Mouse (Mus musculus) neural tube, embryonic 15.5 days (tissue): ENCODE measurements around the gene Gzmm. TPM values are rescaled to one million over a fixed set of nuclear protein-coding genes. Genes with fewer than 3 reads are reported as not detected.

Experiments used
- ATAC-seq: fragments of 200-750 bp; cut with Nextera tagmentation; 2 replicates; pipeline ENCODE4 v1.8.0; 2017; ENCODE audit warnings: mild to moderate bottlenecking, moderate TSS enrichment, moderate library complexity; ENCODE audit not compliant: low FRiP score
- H3K27ac ChIP-seq: fragments of 300-500 bp; sonication (generic); replicated peaks from 2 replicates; pipeline ENCODE4 v1.5.1; 2015; ENCODE audit warnings: mild to moderate bottlenecking, inconsistent platforms
- H3K27me3 ChIP-seq: fragments of 300-500 bp; sonication (generic); replicated peaks from 2 replicates; pipeline ENCODE4 v1.6.1; 2015; ENCODE audit warnings: inconsistent platforms
- H3K36me3 ChIP-seq: fragments of 300-500 bp; sonication (generic); 2 replicates; pipeline ENCODE4 v1.6.1; 2015; ENCODE audit warnings: inconsistent platforms
- H3K4me1 ChIP-seq: fragments of 300-500 bp; sonication (generic); 2 replicates; pipeline ENCODE4 v1.6.1; 2015; ENCODE audit warnings: inconsistent platforms
- H3K4me2 ChIP-seq: fragments of 300-500 bp; sonication (generic); 2 replicates; pipeline ENCODE4 v1.6.1; 2015; ENCODE audit warnings: inconsistent platforms, mild to moderate bottlenecking, moderate library complexity
- H3K4me3 ChIP-seq: fragments of 300-500 bp; sonication (generic); replicated peaks from 2 replicates; pipeline ENCODE4 v1.5.1; 2015; ENCODE audit warnings: mild to moderate bottlenecking, inconsistent platforms
- H3K9ac ChIP-seq: fragments of 300-500 bp; sonication (generic); replicated peaks from 2 replicates; pipeline ENCODE4 v1.6.1; 2015; ENCODE audit warnings: mild to moderate bottlenecking, inconsistent platforms
- H3K9me3 ChIP-seq: fragments of 300-500 bp; sonication (generic); replicated peaks from 2 replicates; pipeline ENCODE4 v1.6.1; 2016; ENCODE audit warnings: inconsistent platforms
- WGBS: fragments of 180-500 bp; shearing (Covaris S2); methylation state at CpG from one replicate; pipeline ENCODE4 v1.1.7; 2015; ENCODE audit warnings: mixed read lengths; 5-methylcytosine and 5-hydroxymethylcytosine counted together
- polyA plus RNA-seq: library from polyadenylated mRNA; unstranded; fragments of >200 nt; fragmentation: Nextera tagmentation; extraction: Ambion mirVana; gene quantifications from 2 replicates; pipeline ENCODE4 v1.2.1, GENCODE M21; 2015

The Gzmm gene
- polyA plus RNA-seq, 1 experiment from 2014 or later: 1.1 TPM

DNA sequence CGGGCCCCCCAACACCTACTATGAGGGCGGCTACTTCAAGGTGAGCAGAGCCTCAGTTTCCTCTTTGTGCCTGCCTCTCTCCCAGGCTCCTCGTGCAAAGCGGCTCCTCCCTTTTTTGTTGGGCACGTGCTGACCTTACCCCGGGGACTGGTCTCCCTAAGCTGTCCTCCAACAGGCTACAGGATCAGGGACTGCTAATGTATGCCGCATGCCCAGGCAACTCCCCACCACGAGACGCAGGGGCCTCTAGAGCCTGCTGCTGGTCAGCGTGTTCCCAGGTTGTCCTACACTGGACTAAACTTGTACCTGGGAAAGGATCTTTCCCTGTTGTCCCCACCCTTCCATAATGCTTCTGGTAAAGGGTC lies 6.3 kb upstream of the Gzmm start:
- Histone ChIP-seq H3K4me2 (peak overlapping the region; percentile 95), H3K27ac (peak overlapping the region; percentile 88), H3K36me3 (peaks cover 29% of the 10 kb centered on the region), H3K9me3 (no peaks in the 10 kb centered on the region), H3K9ac (peak overlapping the region; percentile 76), H3K4me3 (peak overlapping the region; percentile 81), H3K27me3 (no peaks in the 10 kb centered on the region), H3K4me1 (peaks cover 28% of the 10 kb centered on the region)
- peak; percentile 6 for ATAC-seq
- WGBS: under 1% methylated on average over 10 of the region's 10 CpGs

DNA sequence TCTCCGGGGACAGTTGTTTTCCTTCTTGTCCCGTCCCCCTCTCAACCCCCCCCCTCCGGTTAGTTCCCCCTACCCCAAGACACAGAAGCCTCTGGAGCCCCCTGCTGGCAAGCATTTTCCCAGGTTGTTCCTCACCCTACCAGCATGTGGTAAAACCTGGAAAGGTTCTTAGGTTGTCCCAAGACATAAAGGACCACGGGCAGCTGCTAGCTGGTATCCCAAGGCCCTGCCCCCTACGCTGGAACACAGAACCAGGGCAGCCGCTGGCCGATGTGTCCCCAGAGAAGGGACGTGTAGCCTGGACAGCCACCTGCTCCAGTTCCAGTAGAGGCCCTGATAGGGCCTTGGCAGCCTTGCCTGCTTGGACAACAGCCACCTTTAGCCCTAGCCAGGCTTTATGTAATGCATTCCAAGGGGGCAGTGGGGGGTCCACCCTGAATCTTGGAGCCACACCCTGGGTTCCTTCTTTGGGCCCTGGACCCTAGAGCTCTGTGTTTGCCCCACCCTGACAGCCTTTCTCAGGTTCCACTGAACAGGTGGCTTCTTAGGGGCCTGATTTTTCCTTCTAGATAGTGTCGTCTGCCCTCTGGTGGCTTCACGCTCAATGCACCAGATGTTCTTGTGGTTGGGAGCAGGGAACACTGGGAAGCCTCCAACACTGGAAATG lies 5.8 kb upstream of the Gzmm start:
- Histone ChIP-seq H3K9ac (peak overlapping the region; percentile 76), H3K27ac (peak overlapping the region; percentile 88), H3K4me3 (peak overlapping the region; percentile 81), H3K4me2 (peak overlapping the region; percentile 95), H3K9me3 (no peaks in the 10 kb centered on the region), H3K36me3 (peaks cover 34% of the 10 kb centered on the region), H3K4me1 (peaks cover 28% of the 10 kb centered on the region), H3K27me3 (no peaks in the 10 kb centered on the region)
- ATAC-seq: no peak
- 6% methylated on average over 10 of the region's 10 CpGs for WGBS

DNA sequence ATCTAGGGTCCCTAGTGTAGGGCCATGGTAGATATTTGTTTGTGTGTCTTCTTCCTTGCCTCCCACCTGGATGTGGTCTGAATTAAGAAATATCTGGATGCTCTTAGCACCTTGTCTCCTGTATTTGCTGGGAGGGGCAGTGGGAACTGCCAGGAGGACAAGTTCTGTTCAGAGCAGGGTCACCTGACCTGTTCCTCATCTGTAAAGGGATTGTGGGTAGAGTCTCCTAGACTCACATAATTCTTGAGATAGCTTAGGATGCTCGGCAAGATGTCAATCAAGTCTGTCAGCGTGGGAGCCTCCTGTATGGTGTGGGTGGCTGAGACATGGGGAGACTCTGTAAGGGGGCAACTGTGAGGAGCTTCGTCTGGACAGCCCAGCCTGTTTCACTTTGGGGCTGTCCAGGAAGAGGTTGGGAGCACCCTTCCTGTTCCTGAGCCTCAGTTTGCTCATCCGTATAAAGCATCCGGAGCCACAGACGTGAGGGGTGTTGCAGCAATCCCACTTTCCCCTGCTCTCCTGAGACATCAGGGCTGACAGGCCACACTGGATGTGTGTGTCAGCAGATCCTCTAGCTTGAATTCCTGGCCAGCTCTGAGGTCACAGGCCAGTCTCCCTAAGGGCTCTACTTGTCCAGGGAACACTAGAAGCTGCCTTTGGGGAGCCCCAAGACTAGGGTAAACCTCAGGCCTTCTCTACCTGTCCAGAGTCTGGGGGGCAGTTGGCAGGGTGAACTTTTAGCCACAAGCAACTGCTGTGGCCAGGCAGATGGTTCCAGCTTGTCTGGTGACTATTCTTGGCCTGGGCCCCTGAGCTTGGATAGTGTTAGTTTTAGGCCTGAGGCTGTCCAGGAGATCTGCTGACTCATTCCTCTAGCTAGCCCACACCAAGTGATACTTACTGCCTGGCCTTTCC lies 4.8 kb upstream of the Gzmm start:
- no peak for ATAC-seq
- peak overlapping the region; percentile 76 for H3K9ac ChIP-seq
- 91% methylated on average over 6 of the region's 6 CpGs for WGBS
- peak overlapping the region; percentile 81 for H3K4me3 ChIP-seq
- H3K27ac ChIP-seq: peak overlapping the region; percentile 88; the same call in 1 of the 2 replicates
- H3K4me2 ChIP-seq: peak overlapping the region; percentile 95
- H3K36me3 ChIP-seq: peaks cover 44% of the 10 kb centered on the region
- no peaks in the 10 kb centered on the region for H3K9me3 ChIP-seq
- peaks cover 28% of the 10 kb centered on the region for H3K4me1 ChIP-seq
- no peaks in the 10 kb centered on the region for H3K27me3 ChIP-seq

DNA sequence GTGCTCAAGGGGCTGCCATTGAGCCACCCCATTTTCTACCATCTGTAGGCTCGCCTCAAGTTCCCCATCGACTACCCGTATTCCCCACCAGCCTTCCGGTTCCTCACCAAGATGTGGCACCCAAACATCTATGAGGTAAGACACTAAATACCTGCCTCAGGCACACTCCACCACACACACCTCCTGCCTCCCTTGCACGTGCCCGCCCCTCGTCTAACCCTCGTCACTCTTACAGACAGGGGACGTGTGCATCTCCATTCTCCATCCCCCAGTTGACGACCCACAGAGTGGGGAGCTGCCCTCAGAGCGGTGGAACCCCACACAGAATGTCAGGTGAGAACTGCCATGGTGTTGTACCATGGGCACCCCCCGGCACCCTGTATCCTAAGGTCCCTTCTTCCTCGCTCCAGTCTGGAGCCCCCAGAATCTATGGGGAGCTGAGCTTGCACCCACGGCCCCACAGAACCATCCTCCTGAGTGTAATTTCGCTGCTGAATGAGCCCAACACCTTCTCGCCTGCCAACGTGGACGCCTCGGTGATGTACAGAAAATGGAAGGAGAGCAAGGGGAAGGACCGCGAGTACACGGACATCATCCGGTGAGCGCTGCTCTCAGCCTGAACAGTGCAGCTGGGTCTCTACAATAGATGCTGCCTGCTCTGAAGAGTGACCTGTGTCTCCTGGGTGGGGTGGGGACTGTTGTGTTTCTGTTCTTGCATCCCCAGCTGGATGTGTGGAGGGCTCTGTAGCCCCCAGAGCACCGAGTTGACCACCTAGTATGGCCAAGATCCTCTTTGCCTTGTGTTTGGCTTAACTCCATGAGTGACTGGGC lies 3.8 kb upstream of the Gzmm start:
- Histone ChIP-seq H3K4me1 (peaks cover 28% of the 10 kb centered on the region), H3K9ac (no peak overlapping the region), H3K36me3 (peaks cover 48% of the 10 kb centered on the region), H3K4me2 (no peak overlapping the region), H3K4me3 (no peak overlapping the region), H3K27me3 (no peaks in the 10 kb centered on the region), H3K9me3 (no peaks in the 10 kb centered on the region), H3K27ac (no peak overlapping the region)
- ATAC-seq: no peak
- WGBS: 97% methylated on average over 25 of the region's 25 CpGs

DNA sequence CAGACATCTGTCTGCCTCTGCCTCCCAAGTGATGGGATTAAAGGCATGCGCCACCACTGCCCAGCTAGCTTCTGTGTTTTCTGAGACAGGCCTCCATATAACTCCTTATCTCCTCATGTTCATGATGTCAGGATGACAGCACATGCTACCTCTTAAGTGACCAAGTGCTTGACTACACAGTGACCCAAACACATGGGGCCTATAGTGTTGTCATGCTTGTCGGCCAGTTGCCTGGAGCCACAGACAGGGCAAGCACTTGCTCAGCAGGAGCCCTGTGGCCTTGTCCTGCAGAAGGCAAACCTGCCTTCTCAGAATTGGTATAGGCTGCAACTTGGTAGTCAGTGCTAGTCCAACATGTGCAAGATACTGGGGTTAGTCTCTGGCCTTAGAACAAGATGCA lies 2.6 kb upstream of the Gzmm start:
- no peak overlapping the region for H3K9ac ChIP-seq
- H3K4me1 ChIP-seq: peaks cover 21% of the 10 kb centered on the region
- H3K27ac ChIP-seq: no peak overlapping the region
- no peaks in the 10 kb centered on the region for H3K9me3 ChIP-seq
- peaks cover 48% of the 10 kb centered on the region for H3K36me3 ChIP-seq
- H3K4me3 ChIP-seq: no peak overlapping the region
- 92% methylated on average over 2 of the region's 2 CpGs for whole genome bisulfite sequencing
- H3K27me3 ChIP-seq: no peaks in the 10 kb centered on the region
- ATAC-seq: no peak
- no peak overlapping the region for H3K4me2 ChIP-seq

DNA sequence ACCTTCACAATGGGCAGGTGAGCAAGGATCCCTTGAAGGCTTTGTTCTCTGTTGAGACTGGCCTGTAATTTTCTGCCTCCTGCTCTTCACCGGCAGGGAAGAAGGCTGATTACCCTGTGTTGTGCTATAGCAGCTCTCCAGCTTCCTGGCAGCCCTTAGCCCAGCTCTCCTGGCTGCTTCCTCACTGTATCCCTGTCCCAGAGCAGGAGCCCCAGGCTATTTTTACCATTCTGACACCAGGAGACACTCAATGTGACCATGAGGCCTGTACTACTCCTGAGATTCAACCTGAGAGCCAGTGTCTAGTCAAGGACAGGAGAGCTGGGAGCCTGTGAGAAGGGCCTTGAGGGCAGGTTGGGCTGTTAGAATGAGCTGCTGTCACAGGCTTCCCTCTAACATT lies 2.1 kb upstream of the Gzmm start:
- Histone ChIP-seq H3K27ac (no peak overlapping the region), H3K36me3 (peaks cover 48% of the 10 kb centered on the region), H3K27me3 (no peaks in the 10 kb centered on the region), H3K9ac (no peak overlapping the region), H3K4me3 (no peak overlapping the region), H3K9me3 (no peaks in the 10 kb centered on the region), H3K4me1 (peaks cover 18% of the 10 kb centered on the region), H3K4me2 (no peak overlapping the region)
- no peak for ATAC-seq
- WGBS: 91% methylated on average over 1 of the region's 1 CpGs

DNA sequence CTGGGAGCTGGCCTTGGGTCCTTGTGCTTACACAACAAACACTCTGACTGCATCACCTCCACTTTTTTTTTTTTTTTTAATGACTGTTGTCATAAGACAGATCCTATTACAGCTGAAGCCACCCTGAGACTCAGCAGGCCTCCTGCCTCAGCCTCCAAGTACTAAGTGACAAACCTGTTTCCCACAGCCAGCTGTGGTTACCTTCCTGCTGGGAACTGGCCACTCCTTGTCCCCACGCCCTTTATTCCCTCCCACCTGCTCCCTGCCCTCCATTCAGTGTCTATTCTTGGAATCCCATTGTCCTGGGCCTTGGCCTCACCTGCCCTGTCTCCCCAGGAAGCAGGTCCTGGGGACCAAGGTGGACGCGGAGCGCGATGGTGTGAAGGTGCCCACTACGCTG lies 1.3 kb upstream of the Gzmm start:
- ATAC-seq: no peak
- Histone ChIP-seq H3K9ac (no peak overlapping the region), H3K27ac (no peak overlapping the region), H3K36me3 (peaks cover 48% of the 10 kb centered on the region), H3K27me3 (no peaks in the 10 kb centered on the region), H3K4me2 (no peak overlapping the region), H3K9me3 (no peaks in the 10 kb centered on the region), H3K4me3 (no peak overlapping the region), H3K4me1 (peaks cover 18% of the 10 kb centered on the region)
- WGBS: 97% methylated on average over 6 of the region's 6 CpGs

DNA sequence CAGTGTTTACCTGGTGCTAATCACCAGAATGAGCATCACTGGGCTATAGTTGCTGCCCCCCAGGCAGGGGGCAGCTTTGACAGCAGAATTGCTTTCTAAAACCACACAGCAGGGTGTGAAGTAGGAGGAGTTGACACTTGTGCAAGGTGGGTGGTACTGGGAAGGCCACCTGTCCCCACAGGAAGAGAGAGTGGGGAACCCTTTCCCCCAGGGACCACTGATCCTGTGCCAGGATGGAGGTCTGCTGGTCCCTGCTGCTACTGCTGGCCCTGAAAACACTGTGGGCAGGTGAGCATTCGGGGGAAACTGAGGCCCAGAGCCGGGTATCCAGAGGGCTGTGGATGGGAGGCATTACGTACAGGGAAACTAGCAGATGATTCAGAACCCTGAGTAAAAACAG lies 358 bp downstream of the Gzmm start:
- Histone ChIP-seq H3K27ac (no peak overlapping the region), H3K9ac (no peak overlapping the region), H3K9me3 (no peaks in the 10 kb centered on the region), H3K36me3 (peaks cover 48% of the 10 kb centered on the region), H3K4me1 (peaks cover 2% of the 10 kb centered on the region), H3K27me3 (no peaks in the 10 kb centered on the region), H3K4me3 (no peak overlapping the region), H3K4me2 (no peak overlapping the region)
- WGBS: 94% methylated on average over 3 of the region's 3 CpGs
- ATAC-seq: no peak

DNA sequence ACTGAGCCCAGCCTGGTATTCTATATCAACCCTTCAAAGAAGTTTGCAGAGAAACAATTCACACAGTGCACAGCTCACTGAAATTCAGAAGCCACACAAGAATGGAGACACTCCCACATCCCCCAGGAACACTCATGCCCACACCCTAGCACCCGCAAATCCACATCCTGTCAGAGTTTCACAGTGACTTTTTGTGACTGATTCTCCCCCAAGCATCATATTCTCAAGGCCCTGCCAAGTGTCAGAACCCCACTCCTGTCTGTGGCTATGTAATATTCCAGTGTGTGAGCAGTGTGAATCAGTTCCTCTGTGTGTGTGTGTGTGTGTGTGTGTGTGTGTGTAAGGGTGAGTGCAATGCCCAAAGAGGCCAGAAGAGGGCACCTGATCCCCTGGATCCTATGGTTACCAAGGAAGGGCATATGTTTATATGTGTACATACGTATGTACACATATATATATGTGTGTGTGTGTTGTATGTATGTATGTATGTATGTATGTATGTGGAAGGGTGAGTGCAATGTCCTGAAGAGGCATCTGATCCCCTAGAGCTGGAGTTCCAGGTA lies 3.2 kb downstream of the Gzmm start:
- Histone ChIP-seq H3K4me3 (no peak overlapping the region), H3K27ac (no peak overlapping the region), H3K9me3 (no peaks in the 10 kb centered on the region), H3K4me2 (no peak overlapping the region), H3K27me3 (no peaks in the 10 kb centered on the region), H3K4me1 (peaks cover 15% of the 10 kb centered on the region; the same call in 1 of the 2 replicates), H3K9ac (no peak overlapping the region), H3K36me3 (peaks cover 24% of the 10 kb centered on the region)
- WGBS: 95% methylated on average over 2 of the region's 2 CpGs
- ATAC-seq: no peak

DNA sequence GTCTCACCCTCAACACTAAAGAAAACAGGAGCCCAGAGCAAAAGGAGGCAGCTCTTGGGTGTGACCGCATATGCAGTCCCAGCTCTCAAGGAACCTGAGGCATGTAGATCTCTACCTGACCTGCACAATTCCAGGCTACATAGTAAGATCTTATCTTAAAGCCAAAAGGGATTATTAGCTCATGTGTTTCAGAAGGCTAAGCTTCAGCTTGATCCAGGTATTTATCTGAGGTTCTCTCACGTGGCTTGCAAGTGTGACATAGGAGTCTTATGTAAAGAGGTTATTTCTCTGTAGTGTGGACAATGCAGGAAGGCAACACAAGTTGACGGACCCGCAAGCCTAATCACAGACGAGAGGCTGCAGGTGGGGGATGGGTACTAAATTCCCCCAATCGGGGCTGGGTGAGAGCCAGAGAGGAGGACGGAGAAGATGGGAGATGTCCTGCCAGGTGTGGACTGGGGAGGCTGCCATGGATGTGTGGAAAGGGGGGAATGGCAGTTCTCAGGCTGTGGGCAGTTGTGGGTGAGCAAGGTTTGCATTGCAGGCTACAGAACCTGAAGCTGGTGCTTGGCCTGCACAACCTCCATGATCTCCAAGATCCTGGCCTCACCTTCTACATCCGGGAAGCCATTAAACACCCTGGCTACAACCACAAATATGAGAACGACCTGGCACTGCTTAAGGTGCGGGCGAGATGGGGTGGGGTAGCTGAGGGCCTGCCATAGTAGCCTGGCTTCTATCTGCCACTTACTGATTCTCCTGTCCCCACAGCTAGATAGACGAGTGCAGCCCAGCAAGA lies 5.0 kb downstream of the Gzmm start:
- ATAC-seq: no peak
- H3K9ac ChIP-seq: no peak overlapping the region
- 77% methylated on average over 12 of the region's 12 CpGs for WGBS
- peaks cover 15% of the 10 kb centered on the region; the same call in 1 of the 2 replicates for H3K4me1 ChIP-seq
- H3K36me3 ChIP-seq: peaks cover 7% of the 10 kb centered on the region
- no peaks in the 10 kb centered on the region for H3K9me3 ChIP-seq
- no peak overlapping the region for H3K27ac ChIP-seq
- no peak overlapping the region for H3K4me2 ChIP-seq
- H3K27me3 ChIP-seq: no peaks in the 10 kb centered on the region
- H3K4me3 ChIP-seq: no peak overlapping the region

DNA sequence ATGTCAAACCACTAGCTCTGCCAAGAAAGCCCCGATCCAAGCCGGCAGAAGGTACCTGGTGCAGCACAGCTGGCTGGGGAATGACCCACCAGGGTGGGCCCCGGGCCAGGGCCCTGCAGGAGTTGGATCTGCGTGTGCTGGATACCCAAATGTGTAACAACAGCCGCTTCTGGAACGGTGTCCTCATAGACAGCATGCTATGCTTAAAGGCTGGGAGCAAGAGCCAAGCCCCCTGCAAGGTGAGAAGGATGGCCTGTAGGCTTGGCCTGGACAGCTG lies 5.5 kb downstream of the Gzmm start:
- no peak overlapping the region for H3K9ac ChIP-seq
- H3K4me1 ChIP-seq: peaks cover 15% of the 10 kb centered on the region; the same call in 1 of the 2 replicates
- H3K27ac ChIP-seq: no peak overlapping the region
- H3K4me3 ChIP-seq: no peak overlapping the region
- no peak overlapping the region for H3K4me2 ChIP-seq
- H3K36me3 ChIP-seq: peaks cover 1% of the 10 kb centered on the region; the same call in 1 of the 2 replicates
- no peaks in the 10 kb centered on the region for H3K9me3 ChIP-seq
- H3K27me3 ChIP-seq: no peaks in the 10 kb centered on the region
- 86% methylated on average over 6 of the region's 6 CpGs for WGBS
- no peak for ATAC-seq
